Comparison of ENCODE assay signal across 29 mouse cellular contexts in the genomic region with DNA sequence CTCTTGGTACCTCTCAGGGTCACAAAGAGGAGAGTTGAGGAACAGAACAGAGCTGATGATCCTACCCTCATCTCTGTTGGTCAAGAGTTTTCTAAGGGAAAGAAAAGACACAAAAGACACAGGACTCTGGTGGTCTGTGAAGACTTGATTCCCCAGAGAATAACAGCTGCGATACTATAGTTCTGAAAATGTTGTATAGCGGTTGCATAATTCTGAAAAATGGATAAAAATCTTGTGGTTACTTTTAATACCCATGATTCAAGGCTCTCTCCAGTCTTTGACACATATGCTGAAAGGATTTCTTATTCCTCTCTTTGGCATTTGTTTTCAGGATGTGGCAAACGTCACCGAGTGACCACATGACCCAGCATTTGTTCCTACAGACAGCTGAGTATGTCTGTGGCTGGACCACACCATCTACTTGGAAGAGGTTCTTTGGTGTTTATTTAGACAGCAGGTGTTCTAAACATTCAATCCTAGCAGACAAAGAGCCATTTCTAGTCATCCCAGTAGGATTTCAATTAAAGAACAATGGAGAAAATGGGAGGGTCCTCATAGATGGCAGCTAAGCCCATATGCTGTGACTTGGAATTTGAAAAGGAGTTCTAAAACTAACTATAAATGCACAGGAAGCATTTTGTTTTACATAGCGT.
DNase-seq lines count a peak whose midpoint lies in the region; ATAC-seq and TF ChIP-seq lines count a peak whose summit lies in the region.
"Had no signal": no experiment of that assay in that cellular context is flagged by ENCODE, and none has a peak within 500 bp of the region (broad histone marks: within the 10 kb centered on the region; RNA-seq: fewer than 3 reads in every experiment).

No protein-coding gene starts in this region.

- H3K9me3 ChIP-seq in limb, embryonic 14.5 days (ENCODE audit: control insufficient read depth, low read length), result no peaks in the 10 kb centered on the region
- H3K9me3 ChIP-seq in forebrain, embryonic 15.5 days, result no peaks in the 10 kb centered on the region
- H3K9me3 ChIP-seq: heart, embryonic 12.5 days; hindbrain, embryonic 13.5 days; limb, embryonic 12.5 days; liver, embryonic 12.5 days; midbrain, embryonic 13.5 days; neural tube, embryonic 15.5 days had no signal

- no peak for TF ChIP-seq POLR2A in limb, embryonic 14.5 days (IDR thresholded peaks at IDR 0.05; ENCODE audit: borderline replicate concordance, extremely low read depth, insufficient read depth, insufficient read length)

- no peak overlapping the region for H3K27ac ChIP-seq in limb, embryonic 14.5 days (replicated peaks; ENCODE audit: low read depth, low read length)
- no peak overlapping the region for H3K27ac ChIP-seq in forebrain, embryonic 15.5 days (replicated peaks)
- H3K27ac ChIP-seq: gastrocnemius, adult 2 months; heart, adult 2 months; hindbrain, embryonic 13.5 days; limb, embryonic 12.5 days; liver, embryonic 12.5 days; midbrain, embryonic 13.5 days; neural tube, embryonic 15.5 days had no signal

- peak; percentile 75 for DNase-seq in 416B (ENCODE audit: low read depth)
- peak; percentile 53 for DNase-seq in ES-CJ7 (ENCODE audit: low read depth, low spot score)
- peak; percentile 53 for DNase-seq in ZHBTc4 (ENCODE audit: low read depth, low spot score)
- peak; percentile 45 for DNase-seq in limb, embryonic 14.5 days (ENCODE audit: low spot score)
- DNase-seq in frontal cortex, postnatal 25 days (ENCODE audit: low spot score in 2 of 2), result no peak
- DNase-seq in testis, postnatal 14 days (ENCODE audit: low spot score), result no peak
- DNase-seq: adrenal gland, postnatal 14 days; cerebellum, adult 11-12 months; cerebellum, adult 9-11 months; gastrocnemius, adult 2 months; gastrocnemius, postnatal 36 days; heart, adult 2 months; heart, postnatal 4 days; kidney, postnatal 14 days; layer of hippocampus, adult 9-11 months; liver, postnatal 0 days; lung, postnatal 4 days; right cerebral cortex, adult 18-20 months; right cerebral cortex, postnatal 4 days had no signal

- ATAC-seq in limb, embryonic 14.5 days (ENCODE audit: low FRiP score, low read depth), result peak; percentile 45; the same call in 1 of the 2 replicates
- no peak for ATAC-seq in forebrain, embryonic 15.5 days (replicated peaks)
- ATAC-seq: forebrain, embryonic 14.5 days; intestine, embryonic 16.5 days; liver, embryonic 12.5 days; liver, postnatal 0 days; lung, postnatal 0 days; midbrain, embryonic 13.5 days had no signal

- H3K27me3 ChIP-seq in limb, embryonic 14.5 days (ENCODE audit: control insufficient read depth, insufficient read depth, low read length), result no peaks in the 10 kb centered on the region
- H3K27me3 ChIP-seq in forebrain, embryonic 15.5 days, result no peaks in the 10 kb centered on the region
- H3K27me3 ChIP-seq: heart, embryonic 12.5 days; hindbrain, embryonic 13.5 days; limb, embryonic 12.5 days; liver, embryonic 12.5 days; midbrain, embryonic 13.5 days; neural tube, embryonic 15.5 days had no signal

- WGBS in limb, embryonic 14.5 days, result 80% methylated on average over 5 of the region's 5 CpGs
- 64% methylated on average over 5 of the region's 5 CpGs for WGBS in forebrain, embryonic 15.5 days

- H3K4me3 ChIP-seq in limb, embryonic 14.5 days (replicated peaks; ENCODE audit: low read length), result no peak overlapping the region
- H3K4me3 ChIP-seq in forebrain, embryonic 15.5 days, result no peak overlapping the region
- H3K4me3 ChIP-seq: gastrocnemius, adult 2 months; heart, adult 2 months; heart, embryonic 12.5 days; hindbrain, embryonic 13.5 days; limb, embryonic 12.5 days; liver, embryonic 12.5 days; midbrain, embryonic 13.5 days; neural tube, embryonic 15.5 days had no signal

- H3K9ac ChIP-seq in limb, embryonic 14.5 days (ENCODE audit: low read depth, low read length, severe bottlenecking), result no peak overlapping the region
- no peak overlapping the region for H3K9ac ChIP-seq in forebrain, embryonic 15.5 days (replicated peaks)
- H3K9ac ChIP-seq: heart, embryonic 12.5 days; hindbrain, embryonic 13.5 days; limb, embryonic 12.5 days; liver, embryonic 12.5 days; liver, postnatal 0 days; midbrain, embryonic 13.5 days; neural tube, embryonic 15.5 days had no signal

- no peak overlapping the region for H3K4me2 ChIP-seq in limb, embryonic 14.5 days (replicated peaks; ENCODE audit: low read depth, low read length, severe bottlenecking)
- no peak overlapping the region for H3K4me2 ChIP-seq in forebrain, embryonic 15.5 days (replicated peaks)
- H3K4me2 ChIP-seq: heart, embryonic 12.5 days; hindbrain, embryonic 13.5 days; limb, embryonic 12.5 days; liver, embryonic 12.5 days; midbrain, embryonic 13.5 days; neural tube, embryonic 15.5 days had no signal

- no peaks in the 10 kb centered on the region for H3K36me3 ChIP-seq in limb, embryonic 14.5 days (ENCODE audit: control insufficient read depth, insufficient read depth, low read length)
- no peaks in the 10 kb centered on the region for H3K36me3 ChIP-seq in forebrain, embryonic 15.5 days
- H3K36me3 ChIP-seq: heart, embryonic 12.5 days; hindbrain, embryonic 13.5 days; limb, embryonic 12.5 days; liver, embryonic 12.5 days; midbrain, embryonic 13.5 days; neural tube, embryonic 15.5 days had no signal

- no peaks in the 10 kb centered on the region for H3K4me1 ChIP-seq in limb, embryonic 14.5 days (ENCODE audit: control insufficient read depth, insufficient read depth, low read length)
- peaks cover 5% of the 10 kb centered on the region; the same call in 1 of the 2 replicates for H3K4me1 ChIP-seq in forebrain, embryonic 15.5 days
- H3K4me1 ChIP-seq: hindbrain, embryonic 13.5 days; limb, embryonic 12.5 days; liver, embryonic 12.5 days; neural tube, embryonic 15.5 days had no signal

Comparison
In these comparisons a context has a peak if more than half of its experiments do, and no peak if none do; other contexts are left out.
1. DNase-seq: peak in 416B (single experiment), ES-CJ7 (single experiment), ZHBTc4 (single experiment) and limb, embryonic 14.5 days (single experiment); none in frontal cortex, postnatal 25 days (0 of 2) and testis, postnatal 14 days (single experiment).